Mouse (Mus musculus) frontal cortex, adult (tissue): ENCODE results near the gene Rad18.
A peak's percentile ranks its signal among the peaks of the same experiment; 100 is the strongest.

Source experiments
- ATAC-seq: cut with Nextera tagmentation; 2 replicates; pipeline ENCODE4 v1.9.2; 2017; ENCODE audit warnings: mild to moderate bottlenecking, moderate library complexity, mixed read lengths; ENCODE audit not compliant: low TSS enrichment

Rad18 gene

GRCm38 (mm10) chr6:112684065-112684464 lies 12.4 kb downstream of the Rad18 start:
- no peak for ATAC-seq

- ATAC-seq: no peak
Observed at GRCm38 (mm10) chr6:112632071-112632470, 64.4 kb downstream of the Rad18 start.

- ATAC-seq: no peak
Observed at GRCm38 (mm10) chr6:112630291-112630690, 66.2 kb downstream of the Rad18 start.

GRCm38 (mm10) chr6:112628301-112628700 lies 68.2 kb downstream of the Rad18 start:
- ATAC-seq: no peak

- no peak for ATAC-seq
Observed at GRCm38 (mm10) chr6:112622321-112622720, 74.2 kb downstream of the Rad18 start.

- ATAC-seq: no peak
Observed at GRCm38 (mm10) chr6:112620027-112620426, 76.5 kb downstream of the Rad18 start.

- no peak for ATAC-seq
Observed at GRCm38 (mm10) chr6:112617728-112618318, 78.7 kb downstream of the Rad18 start.

GRCm38 (mm10) chr6:112609027-112609426 lies 87.5 kb downstream of the Rad18 start:
- ATAC-seq: no peak

GRCm38 (mm10) chr6:112603866-112604265 lies 92.6 kb downstream of the Rad18 start:
- no peak for ATAC-seq

- ATAC-seq: no peak
Observed at GRCm38 (mm10) chr6:112594971-112595370, 101.5 kb downstream of the Rad18 start.

GRCm38 (mm10) chr6:112587912-112588311 lies 108.6 kb downstream of the Rad18 start:
- no peak for ATAC-seq

- ATAC-seq: no peak
Observed at GRCm38 (mm10) chr6:112586999-112587398, 109.5 kb downstream of the Rad18 start.

GRCm38 (mm10) chr6:112584961-112585360 lies 111.5 kb downstream of the Rad18 start:
- no peak for ATAC-seq

- ATAC-seq: no peak
Observed at GRCm38 (mm10) chr6:112582022-112582421, 114.5 kb downstream of the Rad18 start.

GRCm38 (mm10) chr6:112577198-112577597 lies 119.3 kb downstream of the Rad18 start:
- no peak for ATAC-seq

GRCm38 (mm10) chr6:112574558-112574957 lies 121.9 kb downstream of the Rad18 start:
- no peak; the same call in 1 of the 2 replicates for ATAC-seq

- peak; percentile 25; the same call in 1 of the 2 replicates for ATAC-seq
Observed at GRCm38 (mm10) chr6:112570413-112570812, 126.1 kb downstream of the Rad18 start.
